Mouse (Mus musculus): ENCODE results near the gene Trappc6a. TPM values are rescaled to one million over a fixed set of nuclear protein-coding genes. Genes with fewer than 3 reads are reported as not detected.

Gene Trappc6a
- 51.7 and 58.2 TPM in 2 replicates for polyA plus RNA-seq (2014; fragmentation: Nextera tagmentation; extraction: Ambion mirVana)

- peak; percentile 80 for ATAC-seq (replicated peaks; ENCODE audit: insufficient number of reproducible peaks, low FRiP score, low TSS enrichment, low read depth)
- H3K4me3 ChIP-seq (ENCODE audit: low read depth, low read length): peak within 1 kb of the TSS; percentile 77
- H3K9ac ChIP-seq (replicated peaks; ENCODE audit: low read length): peak within 1 kb of the TSS; percentile 87
- H3K36me3 ChIP-seq (replicated peaks; ENCODE audit: control insufficient read depth, insufficient read depth, low read depth, low read length): no peaks in the 10 kb centered on the region
- peak; percentile 95 for DNase-seq (ENCODE audit: low spot score)
- no peaks in the 10 kb centered on the region for H3K27me3 ChIP-seq (ENCODE audit: control insufficient read depth, insufficient read depth, low read length)
- peak within 1 kb of the TSS; percentile 96 for H3K4me2 ChIP-seq (ENCODE audit: low read depth, low read length)
- no peaks in the 10 kb centered on the region for H3K9me3 ChIP-seq (replicated peaks; ENCODE audit: control insufficient read depth, low read length)
- under 1% methylated on average over 56 of the region's 56 CpGs for WGBS
- H3K27ac ChIP-seq (replicated peaks; ENCODE audit: low read depth, low read length): peak within 1 kb of the TSS; percentile 17
- H3K4me1 ChIP-seq (ENCODE audit: control insufficient read depth, insufficient read depth, low read length): no peaks in the 10 kb centered on the region; the same call in 1 of the 2 replicates
Observed at GRCm38 (mm10) chr7:19508150-19508923, at the start of gene Trappc6a, which contains the start of gene Bloc1s3. TSS of gene Trappc6a (plus strand) at chr7:19508395. TSS of gene Bloc1s3 (minus strand) at chr7:19508367.

GRCm38 (mm10) chr7:19458591-19459111 is 49.5 kb upstream of the Trappc6a start, which contains the start of gene Mark4:
TSS of gene Mark4 (minus strand) at chr7:19458821.
- Histone ChIP-seq H3K9me3 (replicated peaks; ENCODE audit: control insufficient read depth, low read length) (no peaks in the 10 kb centered on the region), H3K27ac (replicated peaks; ENCODE audit: low read depth, low read length) (peak within 1 kb of the TSS; percentile 68), H3K4me1 (ENCODE audit: control insufficient read depth, insufficient read depth, low read length) (no peaks in the 10 kb centered on the region; the same call in 1 of the 2 replicates), H3K4me3 (ENCODE audit: low read depth, low read length) (peak within 1 kb of the TSS; percentile 91), H3K9ac (replicated peaks; ENCODE audit: low read length) (peak within 1 kb of the TSS; percentile 84), H3K4me2 (ENCODE audit: low read depth, low read length) (peak within 1 kb of the TSS; percentile 76), H3K27me3 (ENCODE audit: control insufficient read depth, insufficient read depth, low read length) (no peaks in the 10 kb centered on the region), H3K36me3 (replicated peaks; ENCODE audit: control insufficient read depth, insufficient read depth, low read depth, low read length) (no peaks in the 10 kb centered on the region)
- 0% methylated on average over 24 of the region's 42 CpGs for WGBS
- ATAC-seq (replicated peaks; ENCODE audit: insufficient number of reproducible peaks, low FRiP score, low TSS enrichment, low read depth): peak; percentile 80
- peak; percentile 90 for DNase-seq (ENCODE audit: low spot score)

DNA sequence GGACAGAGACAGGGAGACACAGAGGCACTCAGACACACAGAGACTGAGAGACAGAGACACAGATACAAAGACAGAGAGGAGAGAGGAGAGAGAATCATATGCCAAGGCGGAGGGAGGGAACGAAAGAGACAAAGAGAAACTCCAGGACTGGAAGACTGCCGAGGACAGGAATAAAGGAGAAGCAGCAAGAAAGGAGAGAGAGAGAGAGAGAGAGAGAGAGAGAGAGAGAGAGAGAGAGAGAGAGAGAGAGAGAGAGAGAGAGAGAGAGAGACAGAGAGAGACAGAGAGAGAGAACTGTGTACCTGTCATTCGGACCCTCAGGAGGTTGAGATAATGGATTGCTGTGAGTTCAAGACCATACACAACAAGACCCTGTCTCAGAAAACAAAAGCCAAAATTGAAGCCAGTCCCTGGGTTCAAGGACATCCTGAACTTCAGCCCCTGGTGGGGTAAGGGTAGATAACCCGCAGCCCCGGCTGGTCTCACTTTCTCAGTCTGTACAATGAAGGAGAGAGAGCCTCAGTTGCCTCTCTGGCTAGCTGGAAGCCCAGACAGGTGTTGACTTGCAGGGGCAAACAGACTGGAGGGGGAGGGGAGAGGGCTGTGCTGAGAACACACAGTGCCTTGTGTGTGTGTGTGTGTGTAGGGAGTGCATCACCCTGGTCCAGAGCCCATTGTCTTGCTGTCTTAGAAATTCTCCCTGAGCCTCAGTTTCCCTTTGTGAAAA is 48.9 kb upstream of the Trappc6a start:
- H3K27ac ChIP-seq (replicated peaks; ENCODE audit: low read depth, low read length): no peak overlapping the region; the same call in 1 of the 2 replicates
- H3K36me3 ChIP-seq (replicated peaks; ENCODE audit: control insufficient read depth, insufficient read depth, low read depth, low read length): no peaks in the 10 kb centered on the region
- peak overlapping the region; percentile 91 for H3K4me3 ChIP-seq (ENCODE audit: low read depth, low read length)
- no peaks in the 10 kb centered on the region for H3K9me3 ChIP-seq (replicated peaks; ENCODE audit: control insufficient read depth, low read length)
- DNase-seq (ENCODE audit: low spot score): no peak
- no peak for ATAC-seq (replicated peaks; ENCODE audit: insufficient number of reproducible peaks, low FRiP score, low TSS enrichment, low read depth)
- H3K4me1 ChIP-seq (ENCODE audit: control insufficient read depth, insufficient read depth, low read length): peaks cover 1% of the 10 kb centered on the region
- no peaks in the 10 kb centered on the region for H3K27me3 ChIP-seq (ENCODE audit: control insufficient read depth, insufficient read depth, low read length)
- H3K9ac ChIP-seq (replicated peaks; ENCODE audit: low read length): peak overlapping the region; percentile 84
- peak overlapping the region; percentile 76 for H3K4me2 ChIP-seq (ENCODE audit: low read depth, low read length)
- 18% methylated on average over 6 of the region's 6 CpGs for WGBS

DNA sequence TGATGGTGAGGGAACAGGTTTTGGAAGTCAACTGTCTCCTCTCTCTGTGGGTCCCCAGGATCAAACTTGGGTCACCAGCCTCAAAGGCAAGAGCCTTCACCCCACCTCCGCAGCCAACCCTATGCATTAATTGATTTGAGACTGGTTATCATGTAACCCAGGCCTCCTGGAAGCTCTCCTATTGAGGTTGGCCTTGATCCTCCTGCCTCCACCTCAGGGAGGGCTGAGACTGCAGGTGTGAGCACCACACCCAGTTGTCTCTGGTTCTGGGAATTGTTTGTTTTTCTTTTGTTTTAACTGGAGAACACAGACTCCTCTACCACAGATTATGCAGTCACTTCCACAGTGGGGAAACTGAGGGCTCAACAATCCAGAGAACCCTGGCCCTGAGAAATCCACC is 47.7 kb upstream of the Trappc6a start:
- 63% methylated on average over 1 of the region's 1 CpGs for WGBS

DNA sequence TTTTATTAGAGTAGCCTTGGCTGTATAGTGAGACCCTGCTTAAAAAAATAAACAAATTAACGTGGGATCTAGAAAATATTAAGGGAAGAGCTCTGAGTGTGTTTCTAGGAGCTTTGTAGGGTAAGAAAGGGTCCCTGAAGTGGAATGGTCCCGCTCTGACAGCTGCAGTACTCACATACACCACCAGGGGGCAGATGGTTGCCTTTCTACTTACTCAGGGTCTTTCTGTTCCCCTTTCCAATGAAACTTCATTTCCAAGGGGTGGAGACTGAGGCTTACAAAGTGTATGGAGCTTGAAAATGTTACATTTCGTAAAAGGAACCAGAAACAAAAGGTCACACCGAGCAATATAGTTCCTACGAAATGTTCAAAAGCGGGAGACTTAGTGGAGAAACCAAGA is 46.7 kb upstream of the Trappc6a start:
- Histone ChIP-seq H3K9ac (replicated peaks; ENCODE audit: low read length) (no peak overlapping the region), H3K4me1 (ENCODE audit: control insufficient read depth, insufficient read depth, low read length) (peaks cover 9% of the 10 kb centered on the region), H3K4me3 (ENCODE audit: low read depth, low read length) (no peak overlapping the region), H3K4me2 (ENCODE audit: low read depth, low read length) (no peak overlapping the region), H3K27ac (replicated peaks; ENCODE audit: low read depth, low read length) (no peak overlapping the region), H3K36me3 (replicated peaks; ENCODE audit: control insufficient read depth, insufficient read depth, low read depth, low read length) (no peaks in the 10 kb centered on the region), H3K9me3 (replicated peaks; ENCODE audit: control insufficient read depth, low read length) (no peaks in the 10 kb centered on the region), H3K27me3 (ENCODE audit: control insufficient read depth, insufficient read depth, low read length) (no peaks in the 10 kb centered on the region)
- 8% methylated on average over 6 of the region's 6 CpGs for WGBS
- DNase-seq (ENCODE audit: low spot score) (peak; percentile 93), ATAC-seq (replicated peaks; ENCODE audit: insufficient number of reproducible peaks, low FRiP score, low TSS enrichment, low read depth) (no peak)

More for the DNA sequence above, 47.7 kb upstream of the Trappc6a start:
- Histone ChIP-seq H3K36me3 (replicated peaks; ENCODE audit: control insufficient read depth, insufficient read depth, low read depth, low read length) (no peaks in the 10 kb centered on the region), H3K4me3 (ENCODE audit: low read depth, low read length) (no peak overlapping the region), H3K27ac (replicated peaks; ENCODE audit: low read depth, low read length) (no peak overlapping the region), H3K9me3 (replicated peaks; ENCODE audit: control insufficient read depth, low read length) (no peaks in the 10 kb centered on the region), H3K4me1 (ENCODE audit: control insufficient read depth, insufficient read depth, low read length) (peaks cover 9% of the 10 kb centered on the region), H3K9ac (replicated peaks; ENCODE audit: low read length) (no peak overlapping the region), H3K4me2 (ENCODE audit: low read depth, low read length) (no peak overlapping the region), H3K27me3 (ENCODE audit: control insufficient read depth, insufficient read depth, low read length) (no peaks in the 10 kb centered on the region)
- DNase-seq (ENCODE audit: low spot score) (no peak), ATAC-seq (replicated peaks; ENCODE audit: insufficient number of reproducible peaks, low FRiP score, low TSS enrichment, low read depth) (no peak)

DNA sequence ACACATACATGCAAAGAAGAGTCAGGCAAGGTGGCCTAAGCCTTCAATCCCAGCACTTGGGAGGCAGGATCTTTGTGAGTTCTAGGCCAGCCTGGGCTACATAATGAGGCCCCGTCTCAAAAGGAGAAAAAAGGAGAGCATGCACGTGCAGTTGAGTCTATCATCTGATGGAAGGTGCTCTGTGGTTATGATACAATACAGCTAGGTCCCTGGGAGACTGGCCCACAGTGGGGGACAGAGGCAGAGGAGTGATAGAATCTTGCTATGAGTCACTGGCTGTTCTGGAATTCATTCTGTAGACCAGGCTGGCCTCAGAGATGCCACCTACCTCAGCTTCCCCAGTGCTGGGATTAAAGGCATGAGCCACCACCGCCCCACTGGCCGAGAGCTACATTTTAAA is 45.8 kb upstream of the Trappc6a start:
- H3K27me3 ChIP-seq (ENCODE audit: control insufficient read depth, insufficient read depth, low read length): 0 out of 2 replicates have a peak, but pooled peaks cover 1% of the 10 kb centered on the region
- H3K9me3 ChIP-seq (replicated peaks; ENCODE audit: control insufficient read depth, low read length): no peaks in the 10 kb centered on the region
- no peak overlapping the region for H3K4me3 ChIP-seq (ENCODE audit: low read depth, low read length)
- H3K9ac ChIP-seq (replicated peaks; ENCODE audit: low read length): no peak overlapping the region
- no peaks in the 10 kb centered on the region for H3K36me3 ChIP-seq (replicated peaks; ENCODE audit: control insufficient read depth, insufficient read depth, low read depth, low read length)
- H3K4me1 ChIP-seq (ENCODE audit: control insufficient read depth, insufficient read depth, low read length): peaks cover 9% of the 10 kb centered on the region
- DNase-seq (ENCODE audit: low spot score) (no peak), ATAC-seq (replicated peaks; ENCODE audit: insufficient number of reproducible peaks, low FRiP score, low TSS enrichment, low read depth) (no peak)
- H3K27ac ChIP-seq (replicated peaks; ENCODE audit: low read depth, low read length): no peak overlapping the region
- WGBS: 62% methylated on average over 4 of the region's 4 CpGs
- no peak overlapping the region for H3K4me2 ChIP-seq (ENCODE audit: low read depth, low read length)

- Histone ChIP-seq H3K27ac (replicated peaks; ENCODE audit: low read depth, low read length) (no peak within 1 kb of the TSS), H3K27me3 (ENCODE audit: control insufficient read depth, insufficient read depth, low read length) (0 out of 2 replicates have a peak, but pooled peaks cover 2% of the 10 kb centered on the region), H3K9ac (replicated peaks; ENCODE audit: low read length) (no peak within 1 kb of the TSS), H3K4me3 (ENCODE audit: low read depth, low read length) (no peak within 1 kb of the TSS), H3K36me3 (replicated peaks; ENCODE audit: control insufficient read depth, insufficient read depth, low read depth, low read length) (no peaks in the 10 kb centered on the region), H3K4me1 (ENCODE audit: control insufficient read depth, insufficient read depth, low read length) (peaks cover 9% of the 10 kb centered on the region), H3K9me3 (replicated peaks; ENCODE audit: control insufficient read depth, low read length) (no peaks in the 10 kb centered on the region), H3K4me2 (ENCODE audit: low read depth, low read length) (no peak within 1 kb of the TSS)
- 18% methylated on average over 6 of the region's 6 CpGs for WGBS
- ATAC-seq (replicated peaks; ENCODE audit: insufficient number of reproducible peaks, low FRiP score, low TSS enrichment, low read depth) (no peak), DNase-seq (ENCODE audit: low spot score) (no peak)
Observed at GRCm38 (mm10) chr7:19462884-19463381, 45.3 kb upstream of the Trappc6a start, which contains the start of gene Exoc3l2. TSS of gene Exoc3l2 (plus strand) at chr7:19463331.
